Mouse (Mus musculus) ZHBTc4 (cell line): ENCODE measurements around the gene Slc22a12.

Source experiments
- DNase-seq: peaks from one replicate; pipeline ENCODE4 v3.0.0-alpha.2; 2011; ENCODE audit warnings: low read depth, low spot score

The Slc22a12 gene

DNA sequence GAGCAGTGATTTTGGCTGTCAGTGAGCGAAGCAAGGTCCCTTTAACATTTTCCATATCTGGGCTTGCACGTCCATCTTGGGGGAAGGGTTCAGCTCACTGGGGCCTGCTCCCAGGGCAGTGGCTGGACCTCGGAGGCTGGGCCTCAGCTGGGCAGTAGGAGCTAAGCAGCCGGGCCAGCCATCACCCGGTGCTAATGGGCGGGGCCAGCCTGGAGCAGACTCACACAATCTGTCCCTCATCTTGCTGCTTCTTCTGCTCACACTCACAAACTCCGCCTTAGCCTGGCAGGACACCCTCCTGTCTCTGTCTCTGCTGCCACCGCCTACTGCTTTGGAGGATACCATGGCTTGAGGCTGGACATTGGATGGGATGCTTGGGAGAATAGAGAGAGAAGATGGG is 26.7 kb downstream of the Slc22a12 start:
- peak; percentile 39 for DNase-seq

DNA sequence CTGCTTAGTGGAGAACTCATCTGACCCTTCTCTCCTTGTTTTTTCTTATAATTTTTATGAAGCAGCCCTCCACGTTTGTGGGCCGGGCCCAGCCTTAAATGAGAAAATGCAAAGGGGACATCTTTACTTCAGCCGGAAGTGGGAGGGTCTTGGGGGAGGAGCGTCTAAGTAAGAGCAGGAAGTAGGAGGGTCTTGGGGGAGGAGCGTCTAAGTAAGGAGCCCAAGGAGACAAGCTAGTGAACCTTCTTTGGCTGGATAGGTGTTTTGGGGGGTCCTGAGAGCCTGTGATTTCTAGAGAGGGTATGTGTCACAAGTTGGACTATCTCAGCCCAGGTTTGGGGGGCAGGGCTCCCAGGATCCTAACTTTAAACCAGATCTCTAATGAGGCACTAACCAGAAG is 27.4 kb downstream of the Slc22a12 start:
- DNase-seq, result peak; percentile 91

DNA sequence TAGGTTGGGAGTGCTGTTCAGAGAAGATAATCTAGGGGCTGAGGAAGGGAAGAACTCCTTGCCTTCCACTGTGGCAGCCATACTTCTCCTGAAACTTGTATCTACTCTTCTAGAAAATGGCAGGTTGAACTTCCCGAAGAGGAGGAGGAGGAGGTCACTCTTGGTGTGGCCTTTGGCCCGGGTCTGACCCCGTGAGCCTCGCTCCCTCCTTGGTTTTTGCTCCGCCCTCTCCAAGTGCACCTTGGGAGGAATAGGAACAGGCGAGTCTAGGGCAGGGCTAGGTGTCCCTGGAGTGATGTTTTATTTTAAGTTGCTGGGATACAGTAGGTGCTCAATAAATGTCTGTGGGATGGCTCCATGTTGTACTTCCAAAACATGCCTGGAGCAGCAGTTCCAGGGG is 27.9 kb downstream of the Slc22a12 start:
- DNase-seq, result peak; percentile 89

DNA sequence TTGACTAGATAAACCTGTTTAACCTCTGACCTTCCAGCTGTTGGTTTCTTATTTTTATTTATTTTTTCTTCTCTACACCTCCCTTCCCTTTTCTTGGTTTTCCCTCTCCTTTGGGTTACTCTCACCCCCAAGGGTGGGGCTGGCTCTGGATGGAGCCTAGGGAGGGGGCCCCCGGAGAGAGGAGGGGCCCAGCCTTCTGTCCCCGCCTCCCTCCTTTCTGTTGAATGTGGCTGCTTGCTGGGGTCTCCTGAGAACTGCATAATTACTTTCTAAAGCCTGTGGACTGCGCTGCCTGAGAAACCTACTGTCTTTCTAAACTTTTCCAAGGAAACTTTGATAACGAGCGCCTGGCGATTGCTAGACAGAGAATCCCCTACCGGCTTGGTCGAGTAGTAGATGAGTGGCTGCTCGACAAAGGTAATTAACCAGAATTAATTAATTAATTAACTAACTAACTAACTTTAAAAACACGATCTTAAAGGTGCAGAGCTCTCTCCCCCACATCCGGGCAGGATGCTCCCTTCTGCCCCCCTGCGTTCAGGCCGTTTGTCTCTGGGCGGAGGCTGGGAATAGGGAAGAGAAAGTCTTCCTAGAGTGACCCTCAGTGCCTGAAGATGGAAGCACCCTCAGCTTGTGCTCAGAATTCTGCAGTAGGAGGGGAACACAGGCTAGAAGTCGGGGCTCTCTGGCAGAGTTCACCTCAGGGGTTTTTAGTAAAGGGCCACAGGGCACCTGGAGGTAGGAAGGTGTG is 29.3 kb downstream of the Slc22a12 start:
- DNase-seq, result no peak

DNA sequence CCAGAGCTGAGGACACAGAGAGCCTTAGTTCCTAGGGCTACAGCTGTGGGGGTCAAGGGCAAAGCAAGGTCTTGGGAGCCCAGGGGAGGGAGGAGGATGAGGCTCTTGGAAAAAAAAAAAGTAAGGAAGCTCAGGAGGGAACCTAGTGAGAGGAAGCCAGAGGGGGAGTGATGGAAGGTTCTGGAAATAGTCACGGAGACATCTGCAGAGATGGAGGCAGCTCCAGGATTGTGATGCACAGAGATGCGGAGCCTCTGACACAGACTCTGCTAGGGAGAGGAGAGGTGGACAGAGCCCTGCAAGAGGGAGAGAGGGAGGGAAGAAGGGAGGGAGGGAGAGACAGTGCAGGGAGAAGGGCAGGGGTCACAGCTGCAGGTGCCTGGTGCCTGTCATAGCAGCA is 32.3 kb downstream of the Slc22a12 start:
- DNase-seq, result no peak

DNA sequence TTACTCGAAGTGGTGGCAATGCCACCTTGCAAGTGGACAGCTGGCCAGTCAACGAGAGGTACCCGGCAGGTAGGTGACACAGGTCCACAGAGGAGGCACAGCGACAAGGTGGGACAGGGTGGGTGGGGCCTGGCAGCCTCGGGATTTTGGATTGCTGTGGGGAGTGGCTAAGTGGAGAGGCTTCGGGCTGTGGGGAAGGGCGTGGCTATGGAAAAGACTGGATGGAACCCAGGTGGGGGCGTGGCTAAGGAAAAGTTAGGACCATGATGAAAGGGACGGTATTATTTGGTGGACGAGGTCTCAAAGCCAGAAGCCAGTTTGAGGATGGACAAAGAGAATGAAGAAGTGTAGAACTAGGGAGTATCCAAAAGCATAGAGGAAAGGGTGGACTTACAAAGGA is 33.0 kb downstream of the Slc22a12 start:
- DNase-seq, result peak; percentile 56

DNA sequence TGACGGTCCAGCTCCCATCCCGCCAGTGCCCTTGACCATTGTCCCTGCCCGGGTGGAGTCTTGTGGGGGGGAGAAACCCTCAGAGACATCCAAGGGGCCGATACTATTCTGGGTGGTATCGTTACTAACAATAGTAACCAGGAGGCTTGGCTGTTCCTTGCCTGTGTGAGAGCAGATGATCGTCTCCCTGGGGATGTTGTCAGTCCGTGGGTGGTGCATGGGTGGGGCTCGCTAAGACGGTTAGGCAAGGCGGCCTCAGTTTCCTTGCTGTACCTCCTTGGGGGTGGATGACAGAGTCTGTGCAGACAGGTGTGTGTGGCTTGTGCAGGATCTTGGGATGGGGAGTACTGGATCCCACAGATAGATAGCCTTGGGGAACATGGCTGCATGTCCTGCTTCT is 35.4 kb downstream of the Slc22a12 start:
- DNase-seq, result no peak

DNA sequence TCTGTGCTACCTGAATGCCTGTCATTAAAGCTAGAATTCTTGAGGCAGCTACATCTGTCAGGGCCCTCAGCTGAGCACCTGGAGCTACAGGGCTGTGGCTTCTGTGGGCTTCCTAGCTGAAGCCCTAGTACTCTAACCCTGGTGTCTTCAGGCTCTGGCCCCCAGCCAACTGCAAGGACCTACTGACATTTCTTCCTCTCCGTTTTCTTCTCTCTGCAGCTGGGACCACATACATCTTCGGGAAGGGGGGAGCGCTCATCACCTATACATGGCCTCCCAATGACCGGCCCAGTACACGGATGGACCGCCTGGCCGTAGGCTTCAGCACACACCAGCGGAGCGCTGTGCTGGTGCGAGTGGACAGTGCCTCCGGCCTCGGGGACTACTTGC is 38.2 kb downstream of the Slc22a12 start:
- DNase-seq, result no peak

DNA sequence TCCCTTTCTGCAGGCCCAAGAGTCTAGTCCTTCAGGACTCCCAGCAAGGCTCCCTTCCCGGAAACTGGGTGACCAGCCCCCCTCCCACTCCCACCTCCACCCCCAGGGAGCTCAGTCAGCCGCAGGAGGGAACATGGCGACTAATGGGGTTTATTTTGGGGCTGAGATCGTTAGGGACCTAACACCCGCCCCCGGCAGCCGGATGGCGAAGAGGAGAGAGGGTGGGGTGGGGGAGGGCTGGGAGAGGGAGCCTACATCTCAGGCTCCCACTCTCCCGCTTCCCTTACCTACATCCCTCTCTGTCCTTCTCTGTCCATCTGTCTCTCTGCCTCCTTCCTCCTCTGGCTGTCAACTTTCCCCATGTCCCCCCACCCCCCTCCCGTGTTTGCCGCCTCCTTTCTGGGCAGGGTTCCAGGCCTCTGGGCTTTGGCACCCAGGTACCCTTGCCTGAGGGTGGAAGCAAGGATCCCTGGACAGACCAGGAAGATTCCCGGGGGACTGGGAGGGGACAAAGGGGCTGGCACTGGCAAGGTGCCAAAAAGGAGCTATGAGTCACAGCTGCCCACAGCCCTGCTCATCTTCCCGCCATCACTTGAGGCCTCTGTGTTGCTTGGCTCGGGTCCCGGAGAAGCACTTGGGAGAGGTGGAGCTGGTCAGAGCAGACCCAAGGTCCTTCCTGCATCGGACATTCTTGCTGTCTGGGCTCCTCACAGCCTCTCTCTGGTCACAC is 38.7 kb downstream of the Slc22a12 start:
- no peak for DNase-seq

DNA sequence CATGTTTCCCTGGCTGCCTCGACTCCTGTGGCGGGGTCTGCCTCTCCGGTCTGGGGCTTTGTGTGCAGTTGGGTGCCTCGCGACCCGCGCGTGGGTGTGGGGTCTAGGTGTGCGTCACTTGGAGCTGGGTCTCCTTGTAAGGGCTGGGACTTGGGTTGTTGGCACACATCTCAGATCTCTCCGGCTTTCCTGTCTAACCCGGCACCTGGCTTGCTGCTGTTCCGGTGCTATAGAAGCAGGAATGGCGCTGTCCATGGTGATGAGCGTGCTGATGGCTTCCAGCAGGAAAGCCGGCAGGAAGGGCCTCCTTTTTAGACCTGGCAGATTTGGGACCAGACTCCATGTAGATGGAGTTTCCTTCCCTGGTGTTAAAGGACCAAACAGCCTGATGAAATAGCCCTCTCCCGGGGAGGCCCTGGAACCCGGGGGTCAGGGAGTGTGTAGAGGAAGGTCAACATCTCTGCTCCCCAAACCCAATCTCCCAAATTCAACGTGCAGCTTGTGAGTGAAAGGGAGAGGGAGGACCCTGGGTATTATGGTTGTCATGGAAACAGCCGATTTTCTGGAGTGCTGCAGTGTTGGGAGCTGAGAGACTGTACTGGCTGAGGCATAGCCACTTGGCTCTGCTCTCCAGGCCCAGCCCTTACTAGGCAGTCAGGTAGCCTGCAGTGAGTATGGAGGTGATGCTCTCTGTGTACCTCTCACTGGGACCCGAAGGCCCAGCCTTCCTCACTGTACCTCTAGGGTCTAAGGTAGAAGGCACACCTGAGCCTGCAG is 40.1 kb downstream of the Slc22a12 start:
- peak; percentile 87 for DNase-seq

DNA sequence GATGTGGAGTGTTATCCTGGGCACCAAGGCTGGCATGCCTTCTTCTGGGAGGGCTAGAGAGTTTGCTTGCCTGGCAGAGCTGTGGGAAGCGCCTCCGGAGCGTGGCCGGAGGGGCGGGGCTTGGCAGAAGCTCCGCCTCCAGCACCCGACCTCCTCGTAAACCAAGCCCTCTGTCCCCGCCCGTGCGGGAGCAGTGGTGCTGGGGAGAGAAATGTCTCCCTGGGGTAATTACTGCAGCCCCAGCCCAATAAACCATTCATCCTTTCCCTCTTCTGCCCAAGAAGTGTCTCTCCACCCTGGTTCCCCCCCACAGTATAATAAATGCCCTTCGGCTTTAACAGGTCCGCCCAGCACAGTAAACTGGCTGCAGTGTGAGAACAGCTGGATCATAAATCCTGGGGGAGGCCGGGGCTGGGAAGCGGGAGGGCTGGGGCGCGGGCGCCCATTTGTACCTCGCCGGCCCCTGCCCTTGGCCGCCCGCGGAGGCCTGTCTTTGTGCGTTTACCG is 40.7 kb downstream of the Slc22a12 start:
- DNase-seq, result peak; percentile 77

DNA sequence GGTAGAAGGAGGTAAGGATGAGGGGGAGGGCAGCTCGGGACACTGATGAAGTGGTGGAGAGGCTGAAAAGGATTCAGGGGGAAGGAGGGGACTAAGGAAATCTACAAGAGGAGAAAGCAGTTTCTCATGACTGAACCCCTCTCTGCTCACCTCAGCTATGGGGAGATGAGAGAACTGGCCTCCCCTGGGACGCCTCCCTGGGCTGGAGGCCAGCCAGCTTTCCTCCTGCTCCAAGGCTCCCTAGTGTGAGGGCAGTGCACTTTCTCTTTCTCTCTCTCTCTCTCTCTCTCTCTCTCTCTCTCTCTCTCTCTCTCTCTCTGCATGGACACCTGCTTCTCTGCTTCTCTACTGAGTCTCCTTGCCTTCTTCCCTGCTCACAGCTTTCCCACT is 42.2 kb downstream of the Slc22a12 start:
- no peak for DNase-seq

DNA sequence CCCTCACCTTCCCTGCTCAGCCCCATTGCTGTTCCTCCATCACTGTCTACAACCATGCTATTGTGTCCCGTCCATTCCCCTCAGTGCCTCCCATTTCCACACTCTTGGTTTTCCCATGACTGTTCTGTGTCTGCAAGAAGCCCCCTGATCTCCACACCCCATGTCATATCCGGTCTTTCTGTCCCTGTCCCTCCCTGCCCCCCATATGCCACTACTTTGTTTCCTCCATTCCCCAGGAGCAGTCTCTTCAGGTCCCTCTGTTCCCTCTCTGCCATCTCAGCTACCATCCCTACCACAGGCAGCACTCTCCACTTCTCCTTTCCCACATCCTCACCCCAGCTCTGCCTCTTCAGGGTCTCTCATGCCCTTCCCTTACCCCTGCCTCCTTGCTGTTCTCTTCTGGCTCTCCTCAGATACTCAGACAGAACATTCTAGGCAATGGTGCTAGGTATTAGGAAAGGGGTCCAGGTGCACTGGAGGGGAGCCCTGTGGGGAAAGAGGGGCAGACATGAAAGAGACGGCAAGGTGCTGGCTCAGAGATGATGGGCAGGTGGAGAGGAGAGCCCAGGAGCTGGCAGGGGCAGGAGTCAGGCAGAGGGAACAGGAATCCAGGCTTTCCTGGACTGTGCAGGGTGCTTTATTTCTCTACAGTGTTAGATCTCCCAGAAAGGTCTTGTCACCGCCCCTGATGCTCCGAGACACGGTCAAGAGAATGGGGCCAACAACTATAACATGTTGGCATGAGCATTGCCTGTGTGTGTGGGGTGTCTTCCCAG is 42.8 kb downstream of the Slc22a12 start:
- DNase-seq, result no peak

DNA sequence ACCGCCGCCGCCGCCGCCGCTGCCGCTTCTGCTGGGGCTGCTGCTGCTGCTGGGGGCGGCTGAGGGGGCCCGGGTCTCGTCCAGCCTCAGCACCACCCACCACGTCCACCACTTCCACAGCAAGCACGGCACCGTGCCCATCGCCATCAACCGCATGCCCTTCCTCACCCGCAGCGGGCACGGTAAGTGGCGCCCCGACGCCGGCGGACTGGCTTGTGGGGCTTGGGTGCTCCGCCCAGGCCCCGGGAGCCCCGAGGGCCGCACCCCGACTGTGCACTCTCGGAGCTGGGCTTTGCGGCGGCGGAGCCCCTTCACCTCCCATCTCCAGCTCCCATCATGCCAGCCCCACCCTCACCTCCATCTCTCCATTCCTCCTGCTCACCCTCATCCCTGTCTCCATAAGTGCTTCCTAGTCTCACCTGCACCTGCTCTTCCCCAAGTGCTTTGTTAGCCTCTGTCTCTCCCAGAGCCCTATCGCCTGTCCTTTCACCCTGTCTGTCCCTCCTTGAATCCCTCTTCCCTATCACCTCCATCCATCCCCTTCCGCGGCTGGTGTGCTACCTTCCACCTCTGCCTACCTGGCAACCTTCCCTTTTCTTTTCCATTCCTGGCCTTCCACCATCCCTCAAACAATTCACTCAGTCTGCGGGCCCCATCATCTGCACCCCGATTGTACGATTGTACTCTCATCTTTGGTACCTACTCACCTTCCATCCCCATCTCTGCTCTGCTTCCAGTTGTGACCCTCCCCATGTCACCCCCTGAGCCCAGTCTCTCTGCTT is 44.3 kb downstream of the Slc22a12 start:
- DNase-seq, result no peak

DNA sequence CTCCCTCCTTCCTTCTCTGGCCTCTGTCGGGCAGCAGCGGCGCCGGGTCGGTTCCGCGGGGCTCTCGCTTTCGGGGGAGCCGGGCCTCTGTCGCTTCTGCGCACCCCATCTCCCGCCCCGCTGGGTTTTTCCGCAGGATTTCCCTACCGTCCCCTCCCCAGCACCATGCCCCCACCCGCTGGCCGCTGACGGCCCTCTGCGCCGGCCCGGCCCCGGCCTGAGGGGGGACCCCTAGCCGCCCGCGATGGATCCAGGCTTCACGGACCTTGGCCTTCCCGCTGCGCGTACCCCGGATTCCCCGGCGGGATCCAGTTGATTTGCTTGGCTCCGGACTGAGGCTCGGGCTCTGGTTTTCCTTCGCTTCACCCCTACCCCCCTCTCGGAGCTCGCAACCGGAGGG is 45.0 kb downstream of the Slc22a12 start:
- no peak for DNase-seq

DNA sequence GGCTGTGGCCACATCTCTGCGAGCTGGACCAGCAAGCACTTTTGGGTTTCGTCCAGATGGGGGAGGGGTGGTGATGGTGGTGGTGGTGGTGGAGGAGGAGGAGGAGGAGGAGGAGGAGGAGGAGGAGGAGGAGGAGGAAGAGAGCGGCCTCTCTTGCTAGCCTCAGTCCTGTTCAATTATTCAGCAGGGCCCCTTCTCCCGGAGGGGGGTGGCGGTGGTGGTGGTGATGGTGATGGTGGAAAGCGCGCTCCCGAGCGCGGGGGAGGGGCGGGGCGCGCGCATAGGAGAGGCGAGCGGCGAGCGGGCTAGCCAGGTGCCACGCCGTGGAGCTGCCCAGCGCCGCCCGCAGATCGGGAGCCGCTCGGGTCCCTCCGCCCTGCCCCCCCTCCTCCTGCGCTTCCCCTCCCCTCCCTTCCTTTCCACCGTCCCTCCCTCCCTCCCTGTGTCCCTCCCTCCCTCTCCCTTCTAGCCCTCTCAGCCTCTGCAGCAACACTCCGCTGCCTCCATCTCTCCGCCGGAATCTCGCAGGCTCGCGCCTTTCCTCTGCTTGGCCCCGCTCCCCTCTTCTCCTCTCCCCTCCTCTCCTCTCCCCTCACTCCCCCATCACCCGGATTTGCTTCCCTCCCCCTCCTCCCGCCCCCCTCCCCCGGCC is 45.6 kb downstream of the Slc22a12 start:
- DNase-seq, result peak; percentile 59

DNA sequence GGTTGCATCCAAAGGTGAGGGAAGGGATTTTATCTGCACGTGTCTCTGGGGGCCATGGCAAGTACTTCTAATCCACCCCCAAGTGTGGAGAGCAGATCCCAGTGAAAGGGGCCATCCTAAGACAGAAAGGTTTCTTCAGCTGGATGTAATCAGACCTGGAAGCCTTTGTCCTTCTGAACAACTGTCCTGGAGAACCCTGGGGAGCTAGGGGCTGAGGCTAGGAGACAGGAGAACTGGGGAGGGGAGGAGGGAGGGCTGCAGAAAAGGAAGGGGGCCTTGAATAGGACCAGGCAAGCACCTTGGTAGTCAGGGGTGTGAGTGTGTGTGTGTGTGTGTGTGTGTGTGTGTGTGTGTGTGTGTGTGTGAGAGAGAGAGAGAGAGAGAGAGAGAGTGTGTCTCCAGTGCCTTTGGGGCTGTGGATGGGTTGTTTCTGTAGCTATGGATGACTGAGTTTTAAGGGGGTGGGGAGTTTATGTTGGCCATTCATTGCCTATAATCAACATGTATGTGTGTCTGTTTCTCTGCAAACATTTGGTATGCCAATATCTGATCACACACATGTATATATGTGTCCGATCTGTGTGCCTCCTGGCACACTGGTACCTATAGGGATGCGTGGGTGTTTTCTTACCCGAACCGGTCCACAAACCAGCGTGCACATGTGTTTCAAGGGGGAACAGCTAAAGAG is 46.2 kb downstream of the Slc22a12 start:
- no peak for DNase-seq

DNA sequence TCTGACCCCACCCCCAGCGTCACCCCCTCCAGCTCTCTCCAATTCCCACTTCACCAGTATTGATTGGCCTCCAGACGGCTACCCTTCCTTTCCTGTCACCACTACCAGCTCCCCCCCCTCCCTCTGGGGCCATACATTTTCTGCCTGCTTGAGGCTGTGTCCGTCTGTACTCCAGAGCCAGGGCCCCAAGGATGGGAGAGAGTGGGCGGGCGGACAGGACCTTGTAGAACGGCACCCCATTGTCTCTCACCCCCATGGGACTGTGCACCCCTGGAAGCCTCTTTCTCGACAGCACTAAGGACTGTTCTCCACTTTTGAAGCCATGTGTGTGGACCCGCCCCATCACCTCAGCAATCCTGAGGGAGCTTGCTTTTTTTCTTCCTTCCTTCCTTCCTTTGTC is 47.1 kb downstream of the Slc22a12 start:
- DNase-seq, result no peak

DNA sequence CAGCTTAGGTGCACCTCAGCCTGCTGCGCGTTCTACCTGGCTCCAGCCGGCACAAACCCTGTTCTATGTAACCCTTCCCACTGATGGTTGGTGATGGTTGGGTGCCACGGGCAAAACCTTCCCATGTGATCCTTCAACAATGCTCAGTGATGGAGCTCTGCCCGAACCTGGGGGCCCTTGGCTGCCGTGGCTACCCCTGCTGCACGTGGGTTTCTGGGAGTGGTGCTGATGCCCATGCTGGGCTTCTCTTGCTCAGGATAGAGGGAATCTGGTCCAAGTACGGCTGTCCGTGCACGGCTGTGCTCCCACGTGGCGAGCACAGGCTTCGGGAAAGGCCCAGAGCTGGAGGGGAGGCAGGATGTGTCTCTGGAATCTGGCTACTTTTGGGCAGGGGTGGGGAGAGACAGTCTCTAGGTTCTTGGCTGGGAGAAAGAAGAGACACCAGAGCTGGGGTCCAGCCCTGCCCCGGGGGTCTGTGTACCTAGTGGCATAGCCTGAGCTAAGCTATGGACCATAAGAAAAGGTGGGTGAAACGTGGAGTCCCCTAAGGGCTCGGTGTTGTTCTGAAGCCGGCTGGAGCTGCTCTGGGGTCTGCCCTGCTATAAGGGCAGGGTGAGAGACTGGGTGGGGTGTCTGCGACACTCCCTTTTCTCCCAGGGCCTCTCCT is 48.2 kb downstream of the Slc22a12 start:
- DNase-seq, result no peak
